ENCODE assay signal across 23 mouse cellular contexts in the genomic region with DNA sequence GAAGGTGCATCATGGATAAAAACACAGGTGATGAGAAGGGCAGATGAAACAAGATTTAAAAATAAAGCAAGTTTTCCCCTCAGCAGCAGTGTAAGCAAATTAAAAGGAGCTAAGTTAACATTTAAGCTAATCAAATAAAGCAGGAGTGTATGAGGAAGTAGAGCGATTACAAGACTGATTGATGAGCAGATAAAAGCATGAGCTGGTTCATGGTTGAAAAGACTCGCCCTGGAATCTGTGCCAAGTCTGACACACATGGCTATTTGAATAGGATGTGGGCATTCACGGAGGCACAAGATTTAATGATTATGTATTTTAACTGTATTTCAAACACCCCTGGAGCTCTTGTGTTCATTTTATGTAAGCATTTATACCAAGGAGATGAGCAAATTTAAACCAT. TPM values are rescaled to one million over a fixed set of nuclear protein-coding genes. Genes with fewer than 3 reads are reported as not detected.
DNase-seq lines count a peak whose midpoint lies in the region; ATAC-seq and TF ChIP-seq lines count a peak whose summit lies in the region.
"Had no signal": no experiment of that assay in that cellular context is flagged by ENCODE, and none has a peak within 500 bp of the region (broad histone marks: within the 10 kb centered on the region; RNA-seq: fewer than 3 reads in every experiment).

No protein-coding gene starts in this region.

- TF ChIP-seq CTCF in liver, adult 2 months (IDR thresholded peaks at IDR 0.05; ENCODE audit: low read depth, low read length), result no peak
- no peak for TF ChIP-seq CTCF in liver, postnatal 0 days (IDR thresholded peaks at IDR 0.05; ENCODE audit: low read depth)

- no peak overlapping the region for H3K4me2 ChIP-seq in liver, postnatal 0 days (ENCODE audit: low read depth, low read length)
- H3K4me2 ChIP-seq: hindbrain, embryonic 12.5 days; kidney, embryonic 15.5 days; limb, embryonic 15.5 days had no signal

- WGBS in liver, adult 2 months, result 27% methylated on average over 3 of the region's 3 CpGs
- 49% methylated on average over 3 of the region's 3 CpGs for WGBS in liver, postnatal 0 days (ENCODE audit: insufficient replicate concordance)
- WGBS in large intestine, adult 2 months, result 24% methylated on average over 3 of the region's 3 CpGs

- no peak overlapping the region for H3K9ac ChIP-seq in liver, adult 2 months (ENCODE audit: low read depth, low read length)
- no peak overlapping the region for H3K9ac ChIP-seq in liver, postnatal 0 days (replicated peaks)
- H3K9ac ChIP-seq: forebrain, postnatal 0 days; hindbrain, embryonic 12.5 days; kidney, embryonic 15.5 days; limb, embryonic 15.5 days had no signal

- DNase-seq in adrenal gland, postnatal 25 days, result peak; percentile 10
- no peak for DNase-seq in adrenal gland, adult 18-20 months (ENCODE audit: low spot score in 2 of 2)
- DNase-seq in liver, adult 2 months (ENCODE audit: extremely low read depth, low read depth, low spot score), result peak; percentile 3
- no peak for DNase-seq in liver, postnatal 0 days
- DNase-seq in MN1 (ENCODE audit: low spot score), result peak; percentile 26
- peak; percentile 77 for DNase-seq in large intestine, adult 2 months (ENCODE audit: low read depth, low spot score)
- DNase-seq in left cerebral cortex, postnatal 10 days (ENCODE audit: extremely low spot score in 1 of 2, low spot score in 2 of 2), result no peak
- DNase-seq in spleen, postnatal 4 days (ENCODE audit: low spot score in 2 of 2), result no peak
- DNase-seq: cerebellum, adult 8-10 months; forebrain, postnatal 0 days; gastrocnemius, postnatal 36 days; layer of hippocampus, postnatal 36 days; lung, adult 2 months; lung, postnatal 36 days; right cerebral cortex, postnatal 14 days; spleen, adult 18-20 months; thymus, adult 18-20 months; thymus, postnatal 4 days had no signal

- peaks cover 8% of the 10 kb centered on the region; the same call in 1 of the 2 replicates for H3K4me1 ChIP-seq in liver, adult 2 months (ENCODE audit: control insufficient read depth, insufficient read depth, low read length)
- H3K4me1 ChIP-seq in liver, postnatal 0 days (ENCODE audit: insufficient read depth), result no peaks in the 10 kb centered on the region

- no peaks in the 10 kb centered on the region for H3K27me3 ChIP-seq in liver, adult 2 months (ENCODE audit: control insufficient read depth, insufficient read depth, low read length)
- no peaks in the 10 kb centered on the region for H3K27me3 ChIP-seq in liver, postnatal 0 days (ENCODE audit: insufficient read depth, low read length)
- H3K27me3 ChIP-seq: hindbrain, embryonic 12.5 days; kidney, embryonic 15.5 days; limb, embryonic 15.5 days had no signal

- TF ChIP-seq EP300 in liver, postnatal 0 days (IDR thresholded peaks at IDR 0.05; ENCODE audit: low read depth), result no peak

- no peaks in the 10 kb centered on the region for H3K9me3 ChIP-seq in liver, postnatal 0 days (ENCODE audit: low read length)
- H3K9me3 ChIP-seq: hindbrain, embryonic 12.5 days; kidney, embryonic 15.5 days; limb, embryonic 15.5 days had no signal

- ATAC-seq in liver, postnatal 0 days, result no peak
- ATAC-seq: activated CD4-positive, CD25-positive, alpha-beta regulatory T cell, adult 4 months; forebrain, postnatal 0 days; midbrain, embryonic 16.5 days had no signal

- no peak for TF ChIP-seq POLR2A in liver, adult 2 months (IDR thresholded peaks at IDR 0.05; ENCODE audit: extremely low read depth, insufficient read depth, low read length)

- intact Hi-C loops in left cerebral cortex, postnatal 10 days (cut with DNase I), result no loop called here

- H3K79me2 ChIP-seq in liver, adult 2 months (ENCODE audit: control insufficient read depth, insufficient read depth, low read length), result no peaks in the 10 kb centered on the region

- H3K27ac ChIP-seq in liver, adult 2 months (replicated peaks; ENCODE audit: insufficient read depth, low read depth, low read length), result no peak overlapping the region
- no peak overlapping the region for H3K27ac ChIP-seq in liver, postnatal 0 days (ENCODE audit: low read depth)
- H3K27ac ChIP-seq: hindbrain, embryonic 12.5 days; kidney, embryonic 15.5 days; limb, embryonic 15.5 days had no signal

- no peaks in the 10 kb centered on the region for H3K36me3 ChIP-seq in liver, adult 2 months (ENCODE audit: control insufficient read depth, insufficient read depth, low read length)
- H3K36me3 ChIP-seq in liver, postnatal 0 days (replicated peaks; ENCODE audit: insufficient read depth, low read length), result no peaks in the 10 kb centered on the region
- H3K36me3 ChIP-seq: hindbrain, embryonic 12.5 days; kidney, embryonic 15.5 days; limb, embryonic 15.5 days had no signal

- no peak overlapping the region for H3K4me3 ChIP-seq in liver, adult 2 months (ENCODE audit: insufficient read depth, low read depth, low read length)
- no peak overlapping the region for H3K4me3 ChIP-seq in liver, postnatal 0 days (ENCODE audit: low read depth, low read length)
- H3K4me3 ChIP-seq: hindbrain, embryonic 12.5 days; kidney, embryonic 15.5 days; limb, embryonic 15.5 days had no signal

RNA-seq across cellular contexts. Expression of a gene that starts 28.0 kb away (rescaled TPM):
- 14.7 and 21.2 TPM in 2 replicates for total RNA-seq in adrenal gland, postnatal 25 days (2021)
- total RNA-seq in adrenal gland, adult 18-20 months (2021), result 1 to 10 TPM; 4.7 to 7.1 TPM
- 4.2 and 5.2 TPM in 2 replicates for total RNA-seq in liver, adult 2 months (2014; rRNA removed)
- polyA plus RNA-seq in liver, adult 2 months (2012; rRNA removed), result 0.92 and 1.2 TPM in 2 replicates
- polyA plus RNA-seq in liver, postnatal 0 days (2015; fragmentation: Nextera tagmentation; extraction: Ambion mirVana), result 0.83 and 0.99 TPM in 2 replicates
- polyA plus RNA-seq in large intestine, adult 2 months (2012; rRNA removed), result 8.5 and 21.8 TPM in 2 replicates
- total RNA-seq in left cerebral cortex, postnatal 10 days (2021), result under 1 TPM; 0.65 to 0.88 TPM

Comparison
In these comparisons a context has a peak if more than half of its experiments do, and no peak if none do; other contexts are left out.
1. DNase-seq: peak in adrenal gland, postnatal 25 days (single experiment), liver, adult 2 months (single experiment), MN1 (single experiment) and large intestine, adult 2 months (single experiment); none in adrenal gland, adult 18-20 months (0 of 2), liver, postnatal 0 days (single experiment), left cerebral cortex, postnatal 10 days (0 of 2) and spleen, postnatal 4 days (0 of 2).